Mouse (Mus musculus) urinary bladder, postnatal 14 days (tissue): ENCODE measurements around the gene 3110009E18Rik.

ENCODE experiments used
- DNase-seq: peaks from one replicate; pipeline ENCODE4 v3.0.0; 2021; ENCODE audit warnings: low spot score

The 3110009E18Rik gene

GRCm38 (mm10) chr1:120120969-120121811 lies at the start of gene 3110009E18Rik, which contains the start of gene Dbi:
Gene 3110009E18Rik, plus strand, starts transcription at chr1:120121187.
Gene Dbi, minus strand, starts transcription at chr1:120121078.
- DNase-seq = peak; percentile 99

- DNase-seq = peak; percentile 55
Measured at GRCm38 (mm10) chr1:120072900-120073299, 48.1 kb upstream of the 3110009E18Rik start.

GRCm38 (mm10) chr1:120073519-120074306 lies 47.3 kb upstream of the 3110009E18Rik start, which contains the start of gene Tmem37:
Gene Tmem37, minus strand, starts transcription at chr1:120074074.
- peak; percentile 74 for DNase-seq

GRCm38 (mm10) chr1:120074307-120074702 lies 46.7 kb upstream of the 3110009E18Rik start:
- DNase-seq = no peak

GRCm38 (mm10) chr1:120074931-120075330 lies 46.1 kb upstream of the 3110009E18Rik start:
- no peak for DNase-seq

- no peak for DNase-seq
Measured at GRCm38 (mm10) chr1:120075507-120075906, 45.5 kb upstream of the 3110009E18Rik start.

- no peak for DNase-seq
Measured at GRCm38 (mm10) chr1:120077746-120078410, 43.1 kb upstream of the 3110009E18Rik start.

GRCm38 (mm10) chr1:120080632-120081031 lies 40.4 kb upstream of the 3110009E18Rik start:
- DNase-seq = no peak

GRCm38 (mm10) chr1:120082957-120083585 lies 37.9 kb upstream of the 3110009E18Rik start:
- peak; percentile 19 for DNase-seq

- DNase-seq = no peak
Measured at GRCm38 (mm10) chr1:120083921-120084517, 37.0 kb upstream of the 3110009E18Rik start.

GRCm38 (mm10) chr1:120085696-120086095 lies 35.3 kb upstream of the 3110009E18Rik start:
- DNase-seq = no peak

GRCm38 (mm10) chr1:120086644-120087043 lies 34.3 kb upstream of the 3110009E18Rik start:
- DNase-seq = no peak

- DNase-seq = no peak
Measured at GRCm38 (mm10) chr1:120089180-120089579, 31.8 kb upstream of the 3110009E18Rik start.

GRCm38 (mm10) chr1:120090880-120091570 lies 30.0 kb upstream of the 3110009E18Rik start:
- no peak for DNase-seq

- peak; percentile 89 for DNase-seq
Measured at GRCm38 (mm10) chr1:120093482-120094134, 27.4 kb upstream of the 3110009E18Rik start.

GRCm38 (mm10) chr1:120094920-120095319 lies 26.1 kb upstream of the 3110009E18Rik start:
- DNase-seq = no peak

GRCm38 (mm10) chr1:120098327-120098726 lies 22.7 kb upstream of the 3110009E18Rik start:
- peak; percentile 72 for DNase-seq

GRCm38 (mm10) chr1:120099483-120099882 lies 21.5 kb upstream of the 3110009E18Rik start:
- no peak for DNase-seq

GRCm38 (mm10) chr1:120100456-120101226 lies 20.3 kb upstream of the 3110009E18Rik start:
- DNase-seq = no peak
